11 mouse cellular contexts compared by ENCODE assay signal in genomic region chr6:49654541-49655130, GRCm38 (mm10).
"Had no signal": no experiment of that assay in that cellular context is flagged by ENCODE, and none has a peak within 500 bp of the region (broad histone marks: within the 10 kb centered on the region; RNA-seq: fewer than 3 reads in every experiment).

No protein-coding gene starts in this region.

- H3K27me3 ChIP-seq: liver, embryonic 15.5 days; lung, embryonic 15.5 days; midbrain, embryonic 13.5 days had no signal

- H3K27ac ChIP-seq: layer of hippocampus, adult 2 months; limb, embryonic 13.5 days; liver, embryonic 15.5 days; lung, embryonic 15.5 days; midbrain, embryonic 13.5 days had no signal

- H3K4me1 ChIP-seq: limb, embryonic 13.5 days; liver, embryonic 15.5 days; lung, embryonic 15.5 days; midbrain, embryonic 13.5 days had no signal

- H3K4me3 ChIP-seq: layer of hippocampus, adult 2 months; limb, embryonic 13.5 days; liver, embryonic 15.5 days; lung, embryonic 15.5 days; midbrain, embryonic 13.5 days had no signal

- DNase-seq: kidney, adult 8-10 months; kidney, postnatal 10 days; left cerebral cortex, postnatal 4 days; spleen, adult 18-20 months; thymus, adult 2 months; thymus, postnatal 25 days had no signal

- H3K36me3 ChIP-seq: limb, embryonic 13.5 days; liver, embryonic 15.5 days; lung, embryonic 15.5 days; midbrain, embryonic 13.5 days had no signal

- H3K9me3 ChIP-seq: limb, embryonic 13.5 days; liver, embryonic 15.5 days; lung, embryonic 15.5 days; midbrain, embryonic 13.5 days had no signal
